8 mouse cellular contexts compared by ENCODE assay signal in genomic region chr2:38356428-38357260, GRCm38 (mm10). TPM values are rescaled to one million over a fixed set of nuclear protein-coding genes. Genes with fewer than 3 reads are reported as not detected.
DNase-seq lines count a peak whose midpoint lies in the region; ATAC-seq lines count a peak whose summit lies in the region.

No protein-coding gene starts in this region.

- H3K4me3 ChIP-seq in heart, embryonic 12.5 days: peak overlapping the region; percentile 39
- peak overlapping the region; percentile 55 for H3K4me3 ChIP-seq in hindbrain, embryonic 10.5 days
- H3K4me3 ChIP-seq in midbrain, embryonic 10.5 days: peak overlapping the region; percentile 55

- H3K4me1 ChIP-seq in heart, embryonic 12.5 days (replicated peaks): peaks cover 25% of the 10 kb centered on the region
- peaks cover 48% of the 10 kb centered on the region for H3K4me1 ChIP-seq in hindbrain, embryonic 10.5 days (replicated peaks)
- H3K4me1 ChIP-seq in midbrain, embryonic 10.5 days: peaks cover 48% of the 10 kb centered on the region

- H3K27ac ChIP-seq in heart, embryonic 12.5 days (ENCODE audit: poor library complexity, severe bottlenecking): no peak overlapping the region
- peak overlapping the region; percentile 72 for H3K27ac ChIP-seq in hindbrain, embryonic 10.5 days
- H3K27ac ChIP-seq in midbrain, embryonic 10.5 days (replicated peaks): peak overlapping the region; percentile 76

- H3K27me3 ChIP-seq in heart, embryonic 12.5 days (replicated peaks): peaks cover 89% of the 10 kb centered on the region
- H3K27me3 ChIP-seq in hindbrain, embryonic 10.5 days (ENCODE audit: insufficient read depth, poor library complexity, severe bottlenecking): peaks cover 100% of the 10 kb centered on the region
- H3K27me3 ChIP-seq in midbrain, embryonic 10.5 days (ENCODE audit: low read depth, poor library complexity, severe bottlenecking): peaks cover 100% of the 10 kb centered on the region

- peak overlapping the region; percentile 66 for H3K4me2 ChIP-seq in heart, embryonic 12.5 days

- no peaks in the 10 kb centered on the region for H3K36me3 ChIP-seq in heart, embryonic 12.5 days
- H3K36me3 ChIP-seq in hindbrain, embryonic 10.5 days: no peaks in the 10 kb centered on the region
- H3K36me3 ChIP-seq in midbrain, embryonic 10.5 days: no peaks in the 10 kb centered on the region

- WGBS in heart, embryonic 12.5 days: 1% methylated on average over 53 of the region's 53 CpGs
- WGBS in hindbrain, embryonic 10.5 days: under 1% methylated on average over 53 of the region's 53 CpGs
- under 1% methylated on average over 53 of the region's 53 CpGs for WGBS in midbrain, embryonic 10.5 days

- no peak for DNase-seq in heart, postnatal 36 days
- DNase-seq in Muller cell, postnatal 12 days (ENCODE audit: inconsistent ontology term): peak; percentile 73
- peak; percentile 71 for DNase-seq in hindbrain, embryonic 10.5 days (ENCODE audit: low spot score)
- peak; percentile 72 for DNase-seq in midbrain, embryonic 10.5 days (ENCODE audit: low spot score)
- DNase-seq in left cerebral cortex, postnatal 14 days (ENCODE audit: low spot score in 2 of 2): no peak
- no peak for DNase-seq in MN1 (ENCODE audit: low spot score)
- no peak for DNase-seq in ovary, adult 18-20 months (ENCODE audit: low spot score)

- no peaks in the 10 kb centered on the region for H3K9me3 ChIP-seq in heart, embryonic 12.5 days (replicated peaks)
- no peaks in the 10 kb centered on the region for H3K9me3 ChIP-seq in hindbrain, embryonic 10.5 days
- H3K9me3 ChIP-seq in midbrain, embryonic 10.5 days (replicated peaks): no peaks in the 10 kb centered on the region

- intact Hi-C loops in heart, postnatal 36 days (cut with DNase I): loop anchor here (5.0 kb wide), 2 partner anchors 69 to 356 kb away; partner anchors contain the start of genes Dennd1a and Nr5a1
- intact Hi-C loops in left cerebral cortex, postnatal 14 days (cut with DNase I): no loop called here

- no peak overlapping the region for H3K9ac ChIP-seq in heart, embryonic 12.5 days

- ATAC-seq in heart, embryonic 12.5 days (ENCODE audit: insufficient number of reproducible peaks, low FRiP score): no peak

RNA-seq across cellular contexts. Expression of gene Lhx2, which starts 17.6 kb away (rescaled TPM):
- polyA plus RNA-seq in heart, embryonic 12.5 days (2016; fragmentation: Nextera tagmentation; extraction: Ambion mirVana): 0.36 and 0.70 TPM in 2 replicates
- not detected for total RNA-seq in heart, postnatal 36 days (2021)
- polyA plus RNA-seq in hindbrain, embryonic 10.5 days (2016; fragmentation: Nextera tagmentation; extraction: Ambion mirVana): 17.4 and 26.4 TPM in 2 replicates
- polyA plus RNA-seq in midbrain, embryonic 10.5 days (2016; fragmentation: Nextera tagmentation; extraction: Ambion mirVana): 23.3 and 29.0 TPM in 2 replicates
- 10 to 100 TPM; 73.2 to 85.4 TPM for total RNA-seq in left cerebral cortex, postnatal 14 days (2021)

Comparison
In these comparisons a context has a peak if more than half of its experiments do, and no peak if none do; other contexts are left out.
1. DNase-seq: peak in Muller cell, postnatal 12 days (single experiment), hindbrain, embryonic 10.5 days (single experiment) and midbrain, embryonic 10.5 days (single experiment); none in heart, postnatal 36 days (0 of 2), left cerebral cortex, postnatal 14 days (0 of 2), MN1 (single experiment) and ovary, adult 18-20 months (single experiment).
2. RNA of gene Lhx2, which starts 17.6 kb away (polyA plus RNA-seq): 17.4 to 26.4 TPM in hindbrain, embryonic 10.5 days and 23.3 to 29.0 TPM in midbrain, embryonic 10.5 days; 0.36 to 0.70 TPM in heart, embryonic 12.5 days; every median in the first group is over 10 times any median in the second.
3. Peak in every context shown above with its lines, with median percentiles within 50 percentile points of each other: H3K4me3 ChIP-seq.